Mouse (Mus musculus) kidney, adult 2 months (tissue): ENCODE measurements around the gene Gm28041.

Experiments
- CTCF ChIP-seq: fragments of 200-500 bp; conservative IDR thresholded peaks from 2 replicates; pipeline ENCODE4 v1.5.1; 2011; ENCODE audit warnings: low read depth, mild to moderate bottlenecking, control low read depth, low read length, moderate library complexity, mixed read lengths; ENCODE audit not compliant: insufficient read depth, insufficient read length
- POLR2A ChIP-seq: fragments of 200-500 bp; IDR thresholded peaks from one replicate; pipeline ENCODE4 v1.6.1; 2011; ENCODE audit warnings: low read depth, low read length, control low read depth

DNA sequence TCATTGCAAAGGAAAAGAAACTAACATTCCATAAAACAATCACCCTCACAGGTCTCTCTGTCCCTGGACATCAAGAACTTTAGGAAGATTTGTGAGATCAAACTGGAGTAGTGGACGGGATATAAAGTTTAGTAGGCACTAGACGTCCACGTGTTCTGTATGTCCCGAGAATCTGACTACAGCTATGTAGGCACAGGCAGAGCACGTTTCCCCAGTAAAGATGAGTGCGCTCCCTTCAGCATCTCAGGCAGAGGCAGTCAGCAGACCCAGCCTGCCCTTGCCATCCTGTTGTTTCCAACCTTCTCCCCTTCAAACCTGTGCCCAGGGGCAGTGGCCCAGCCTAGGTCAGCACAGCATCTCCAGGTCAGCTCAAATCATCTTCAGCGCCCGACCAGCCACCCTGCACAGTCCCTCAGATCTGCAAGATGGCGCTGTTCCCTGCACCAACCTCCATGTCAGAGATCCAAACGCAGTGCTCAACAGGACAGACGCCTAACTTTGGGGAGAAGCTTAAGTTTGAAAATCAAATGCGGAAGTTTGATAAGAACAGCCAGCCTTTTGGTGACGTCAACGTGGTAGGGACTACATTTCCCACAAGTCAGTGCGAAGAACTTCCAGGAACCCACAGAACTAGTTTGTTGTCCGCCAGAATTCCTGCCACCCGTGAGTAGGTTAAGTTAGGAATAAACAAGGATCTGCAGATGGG is 43.4 kb downstream of the Gm28041 start, which contains the start of gene Zfp595:
- TF ChIP-seq POLR2A = no peak
- peak; percentile 56 for TF ChIP-seq CTCF
